Mouse (Mus musculus): ENCODE measurements around the gene Olfr345. TPM values are rescaled to one million over a fixed set of nuclear protein-coding genes. Genes with fewer than 3 reads are reported as not detected.

The Olfr345 gene
- not detected for polyA plus RNA-seq (2014; fragmentation: Illumina TruSeq; extraction: RNeasy Lipid Tissue Mini Kit (QIAGEN cat#74804); ENCODE audit: low read depth, low replicate concordance)

GRCm38 (mm10) chr2:36639741-36640140 is at the start of gene Olfr345:
Gene Olfr345 (plus strand): TSS chr2:36640041.

DNA sequence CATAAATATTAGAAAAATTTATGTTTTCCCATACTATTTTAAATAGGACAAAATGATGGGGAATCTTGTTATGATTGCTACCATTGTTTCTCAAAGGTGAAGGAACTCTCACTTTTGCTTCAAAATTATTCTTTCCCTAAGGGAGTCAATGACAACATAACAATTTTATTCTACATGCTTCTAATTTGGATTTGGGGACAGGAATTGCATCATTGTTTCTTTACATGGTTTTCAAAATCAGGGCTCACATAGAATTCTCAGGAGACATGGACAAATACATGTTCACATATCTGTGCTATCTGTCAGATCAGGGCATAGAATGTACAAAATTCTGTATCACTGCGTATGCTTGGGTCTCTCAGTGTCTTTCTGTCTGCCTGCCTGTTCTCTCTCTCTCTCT is 45.6 kb downstream of the Olfr345 start, which contains the start of gene Olfr346:
Gene Olfr346, plus strand, starts transcription at position 301 of the 400 bp plus-strand sequence.

Other genes with a start within 250 kb of the Olfr345 start
- not detected for gene Olfr339, start 221.1 kb upstream of the Olfr345 start, polyA plus RNA-seq (2014; fragmentation: Illumina TruSeq; extraction: RNeasy Lipid Tissue Mini Kit (QIAGEN cat#74804); ENCODE audit: low read depth, low replicate concordance)
- not detected for gene Olfr340, start 187.5 kb upstream of the Olfr345 start, polyA plus RNA-seq (2014; fragmentation: Illumina TruSeq; extraction: RNeasy Lipid Tissue Mini Kit (QIAGEN cat#74804); ENCODE audit: low read depth, low replicate concordance)
- gene Olfr341, start 157.6 kb upstream of the Olfr345 start, polyA plus RNA-seq (2014; fragmentation: Illumina TruSeq; extraction: RNeasy Lipid Tissue Mini Kit (QIAGEN cat#74804); ENCODE audit: low read depth, low replicate concordance): not detected
- not detected for gene Olfr342, start 115.0 kb upstream of the Olfr345 start, polyA plus RNA-seq (2014; fragmentation: Illumina TruSeq; extraction: RNeasy Lipid Tissue Mini Kit (QIAGEN cat#74804); ENCODE audit: low read depth, low replicate concordance)
- not detected for gene Olfr344, start 73.4 kb upstream of the Olfr345 start, polyA plus RNA-seq (2014; fragmentation: Illumina TruSeq; extraction: RNeasy Lipid Tissue Mini Kit (QIAGEN cat#74804); ENCODE audit: low read depth, low replicate concordance)
- gene Olfr346, start 45.7 kb downstream of the Olfr345 start, polyA plus RNA-seq (2014; fragmentation: Illumina TruSeq; extraction: RNeasy Lipid Tissue Mini Kit (QIAGEN cat#74804); ENCODE audit: low read depth, low replicate concordance): not detected
- not detected for gene Olfr347, start 91.9 kb downstream of the Olfr345 start, polyA plus RNA-seq (2014; fragmentation: Illumina TruSeq; extraction: RNeasy Lipid Tissue Mini Kit (QIAGEN cat#74804); ENCODE audit: low read depth, low replicate concordance)
- not detected for gene Olfr348, start 144.2 kb downstream of the Olfr345 start, polyA plus RNA-seq (2014; fragmentation: Illumina TruSeq; extraction: RNeasy Lipid Tissue Mini Kit (QIAGEN cat#74804); ENCODE audit: low read depth, low replicate concordance)
- not detected for gene Olfr50, start 150.5 kb downstream of the Olfr345 start, polyA plus RNA-seq (2014; fragmentation: Illumina TruSeq; extraction: RNeasy Lipid Tissue Mini Kit (QIAGEN cat#74804); ENCODE audit: low read depth, low replicate concordance)
- gene Olfr3, start 177.0 kb downstream of the Olfr345 start, polyA plus RNA-seq (2014; fragmentation: Illumina TruSeq; extraction: RNeasy Lipid Tissue Mini Kit (QIAGEN cat#74804); ENCODE audit: low read depth, low replicate concordance): not detected
- not detected for gene Olfr350, start 206.3 kb downstream of the Olfr345 start, polyA plus RNA-seq (2014; fragmentation: Illumina TruSeq; extraction: RNeasy Lipid Tissue Mini Kit (QIAGEN cat#74804); ENCODE audit: low read depth, low replicate concordance)
- gene Olfr351, start 222.6 kb downstream of the Olfr345 start, polyA plus RNA-seq (2014; fragmentation: Illumina TruSeq; extraction: RNeasy Lipid Tissue Mini Kit (QIAGEN cat#74804); ENCODE audit: low read depth, low replicate concordance): not detected
- gene Olfr352, start 228.4 kb downstream of the Olfr345 start, polyA plus RNA-seq (2014; fragmentation: Illumina TruSeq; extraction: RNeasy Lipid Tissue Mini Kit (QIAGEN cat#74804); ENCODE audit: low read depth, low replicate concordance): not detected